Mouse (Mus musculus) ES-Bruce4 (cell line): ENCODE data around the gene Smurf2.

Experiments used
- CTCF ChIP-seq: IDR thresholded peaks from one replicate; pipeline ENCODE4 v1.8.1; 2011; ENCODE audit warnings: low read depth, low read length
- EP300 ChIP-seq: IDR thresholded peaks from 2 replicates; pipeline ENCODE4 v1.6.1; 2011; ENCODE audit warnings: low read depth, low read length; ENCODE audit not compliant: insufficient read depth
- POLR2A ChIP-seq: IDR thresholded peaks from one replicate; pipeline ENCODE4 v1.8.1; 2011; ENCODE audit warnings: low read length; ENCODE audit not compliant: insufficient read depth

GRCm38 (mm10) chr11:106778132-106778531 lies 142.4 kb downstream of the Smurf2 start:
- TF ChIP-seq CTCF (no peak), POLR2A (no peak), EP300 (no peak)
